Mouse (Mus musculus) liver, embryonic 13.5 days (tissue): ENCODE data around the gene Sox11. TPM values are rescaled to one million over a fixed set of nuclear protein-coding genes. Genes with fewer than 3 reads are reported as not detected.

ENCODE experiments used
- ATAC-seq: fragments of 200-750 bp; cut with Nextera tagmentation; 2 replicates; pipeline ENCODE4 v1.8.0; 2017; ENCODE audit warnings: low read depth, mild to moderate bottlenecking, moderate number of reproducible peaks, moderate library complexity
- DNase-seq: peaks from one replicate; pipeline ENCODE4 v3.0.0; 2022
- H3K27ac ChIP-seq: fragments of 300-500 bp; sonication (generic); 2 replicates; pipeline ENCODE4 v1.5.1; 2015; ENCODE audit warnings: moderate library complexity, mild to moderate bottlenecking, inconsistent platforms
- H3K27me3 ChIP-seq: fragments of 300-500 bp; sonication (generic); 2 replicates; pipeline ENCODE4 v1.6.1; 2015; ENCODE audit warnings: mild to moderate bottlenecking, inconsistent platforms
- H3K36me3 ChIP-seq: fragments of 300-500 bp; sonication (generic); 2 replicates; pipeline ENCODE4 v1.6.1; 2015; ENCODE audit warnings: mild to moderate bottlenecking, inconsistent platforms
- H3K4me1 ChIP-seq: fragments of 300-500 bp; sonication (generic); replicated peaks from 2 replicates; pipeline ENCODE4 v1.6.1; 2015; ENCODE audit warnings: inconsistent platforms
- H3K4me2 ChIP-seq: fragments of 300-500 bp; sonication (generic); 2 replicates; pipeline ENCODE4 v1.6.1; 2015; ENCODE audit warnings: inconsistent platforms, mild to moderate bottlenecking, moderate library complexity
- H3K4me3 ChIP-seq: fragments of 300-500 bp; sonication (generic); replicated peaks from 2 replicates; pipeline ENCODE4 v1.5.1; 2015; ENCODE audit warnings: mild to moderate bottlenecking, inconsistent platforms
- H3K9ac ChIP-seq: fragments of 300-500 bp; sonication (generic); 2 replicates; pipeline ENCODE4 v1.6.1; 2015; ENCODE audit warnings: mild to moderate bottlenecking, inconsistent platforms
- H3K9me3 ChIP-seq: fragments of 300-500 bp; sonication (generic); replicated peaks from 2 replicates; pipeline ENCODE4 v1.6.1; 2016; ENCODE audit warnings: inconsistent platforms
- WGBS: fragments of 180-500 bp; shearing (Covaris S2); methylation state at CpG from one replicate; pipeline ENCODE4 v1.1.7; 2015; ENCODE audit not compliant: insufficient replicate concordance; 5-methylcytosine and 5-hydroxymethylcytosine counted together
- polyA plus RNA-seq: library from polyadenylated mRNA; unstranded; fragments of >200 nt; fragmentation: Nextera tagmentation; extraction: Ambion mirVana; gene quantifications from 2 replicates; pipeline ENCODE4 v1.2.1, GENCODE M21; 2015

Sox11 gene
- polyA plus RNA-seq, 1 experiment from 2014 or later = 2.1 TPM

GRCm38 (mm10) chr12:27335356-27336055 lies 6.9 kb downstream of the Sox11 start:
- ATAC-seq = no peak
- H3K4me2 ChIP-seq = no peak overlapping the region
- no peak overlapping the region for H3K9ac ChIP-seq
- no peaks in the 10 kb centered on the region for H3K9me3 ChIP-seq
- H3K27me3 ChIP-seq = peaks cover 35% of the 10 kb centered on the region
- WGBS = 60% methylated on average over 11 of the region's 11 CpGs
- H3K27ac ChIP-seq = no peak overlapping the region
- H3K4me1 ChIP-seq = no peaks in the 10 kb centered on the region
- no peak for DNase-seq
- no peak overlapping the region for H3K4me3 ChIP-seq
- no peaks in the 10 kb centered on the region for H3K36me3 ChIP-seq

DNA sequence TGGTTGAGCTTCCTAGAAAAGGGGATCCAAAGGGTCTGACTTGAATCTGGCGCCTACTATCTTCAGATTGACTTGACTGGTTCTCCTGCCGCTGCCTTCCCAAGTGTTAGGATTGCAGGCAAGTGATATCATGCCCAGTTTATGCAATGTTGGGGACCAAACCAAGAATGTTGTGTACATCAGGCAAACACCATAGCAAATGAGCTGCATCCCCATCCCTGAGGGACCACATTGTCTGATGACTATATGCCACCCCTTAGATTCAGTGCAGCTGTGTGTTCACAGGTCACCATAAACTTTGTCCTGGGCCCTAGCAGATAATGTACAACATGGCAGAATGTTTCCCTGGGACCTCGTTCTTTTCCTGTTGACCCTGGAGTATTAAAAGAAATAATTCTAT lies 8.8 kb downstream of the Sox11 start:
- no peak overlapping the region for H3K27ac ChIP-seq
- H3K4me3 ChIP-seq = no peak overlapping the region
- no peak for DNase-seq
- WGBS = 48% methylated on average over 3 of the region's 3 CpGs
- H3K4me1 ChIP-seq = no peaks in the 10 kb centered on the region
- no peak overlapping the region for H3K4me2 ChIP-seq
- no peaks in the 10 kb centered on the region for H3K9me3 ChIP-seq
- peaks cover 18% of the 10 kb centered on the region for H3K27me3 ChIP-seq
- no peak overlapping the region for H3K9ac ChIP-seq
- H3K36me3 ChIP-seq = no peaks in the 10 kb centered on the region
- ATAC-seq = no peak

GRCm38 (mm10) chr12:27323423-27323822 lies 19.0 kb downstream of the Sox11 start:
- Histone ChIP-seq H3K4me2 (no peak overlapping the region), H3K4me1 (no peaks in the 10 kb centered on the region), H3K9ac (no peak overlapping the region), H3K27me3 (no peaks in the 10 kb centered on the region), H3K9me3 (no peaks in the 10 kb centered on the region), H3K36me3 (no peaks in the 10 kb centered on the region), H3K27ac (no peak overlapping the region), H3K4me3 (no peak overlapping the region)
- WGBS = 31% methylated on average over 1 of the region's 1 CpGs
- no peak for ATAC-seq
- no peak for DNase-seq

DNA sequence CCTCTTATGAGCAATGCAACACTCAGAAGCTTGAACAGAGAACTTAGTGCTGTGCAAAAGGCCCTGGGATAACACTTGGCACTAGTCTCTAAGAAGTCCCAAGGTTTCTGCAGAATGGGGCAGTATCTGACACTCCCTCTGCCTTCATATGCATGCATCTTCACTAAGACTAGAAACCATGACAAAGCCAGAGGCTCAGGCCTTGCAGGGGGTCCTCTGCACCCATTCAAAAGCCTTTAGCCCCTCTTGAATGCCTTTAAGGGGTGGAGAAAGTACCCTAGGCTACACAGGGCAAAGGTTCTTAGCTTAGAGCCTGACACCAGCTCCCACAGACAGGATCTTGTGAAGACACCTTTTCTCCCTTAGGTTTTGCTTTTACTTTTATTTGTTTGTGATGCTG lies 21.7 kb downstream of the Sox11 start:
- Histone ChIP-seq H3K9me3 (no peaks in the 10 kb centered on the region), H3K4me2 (no peak overlapping the region), H3K27me3 (no peaks in the 10 kb centered on the region), H3K4me3 (no peak overlapping the region), H3K27ac (no peak overlapping the region), H3K36me3 (no peaks in the 10 kb centered on the region), H3K4me1 (no peaks in the 10 kb centered on the region), H3K9ac (no peak overlapping the region)
- DNase-seq (no peak), ATAC-seq (no peak)

DNA sequence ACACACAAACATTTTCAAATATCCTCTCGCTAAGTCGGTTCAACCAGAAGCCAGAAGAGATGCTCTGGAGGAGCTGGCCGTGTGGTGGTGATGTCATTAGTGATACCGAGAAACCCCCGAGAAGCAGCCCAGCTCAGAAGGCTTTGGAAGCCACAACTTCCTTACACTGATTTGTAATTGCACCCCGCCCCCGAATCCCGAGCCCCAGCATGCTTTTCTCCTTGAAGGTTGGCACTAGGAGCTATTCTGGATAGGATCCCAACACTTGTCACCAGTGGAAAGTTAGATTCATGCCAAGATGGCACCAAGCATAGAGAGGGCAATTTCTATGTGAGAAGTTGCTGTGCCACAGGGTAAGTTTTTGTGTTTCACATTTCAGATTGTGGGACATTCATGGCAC lies 29.4 kb downstream of the Sox11 start:
- WGBS = 32% methylated on average over 8 of the region's 8 CpGs
- Histone ChIP-seq H3K27ac (no peak overlapping the region), H3K4me1 (no peaks in the 10 kb centered on the region), H3K4me2 (no peak overlapping the region), H3K4me3 (no peak overlapping the region), H3K9ac (no peak overlapping the region), H3K36me3 (no peaks in the 10 kb centered on the region), H3K27me3 (peaks cover 17% of the 10 kb centered on the region; the same call in 1 of the 2 replicates), H3K9me3 (no peaks in the 10 kb centered on the region)
- ATAC-seq (no peak), DNase-seq (no peak)

DNA sequence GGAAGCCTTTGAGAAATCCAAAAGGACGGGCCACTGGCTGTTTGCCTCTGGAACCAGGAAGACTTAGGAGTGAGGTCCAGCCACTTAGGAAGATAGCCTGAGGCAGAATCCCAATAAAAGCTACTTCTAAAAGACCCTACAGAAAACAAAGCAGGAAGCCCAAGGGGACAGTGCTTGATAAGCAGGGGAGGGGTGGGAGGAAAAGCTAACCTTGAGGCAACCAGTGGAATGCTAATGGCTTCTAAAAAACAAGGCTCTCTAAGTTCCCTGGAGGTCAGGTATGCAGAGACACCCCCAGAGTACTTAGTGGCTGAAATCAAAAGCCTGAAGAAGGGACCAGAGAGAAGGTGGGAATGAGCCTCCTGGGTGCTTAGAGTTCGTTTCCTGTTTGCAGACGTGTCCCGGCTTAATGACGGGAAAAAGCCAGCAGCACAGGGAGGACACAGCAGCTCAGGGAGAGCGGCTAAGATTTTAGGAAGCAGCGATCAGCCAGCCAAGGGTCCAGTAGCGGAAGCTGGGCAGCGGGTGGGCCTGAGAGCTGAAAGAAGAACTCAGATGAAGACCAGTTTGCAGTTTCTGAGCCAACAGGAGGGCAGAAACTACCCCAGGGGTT lies 30.4 kb downstream of the Sox11 start:
- DNase-seq = no peak
- H3K4me3 ChIP-seq = no peak overlapping the region

DNA sequence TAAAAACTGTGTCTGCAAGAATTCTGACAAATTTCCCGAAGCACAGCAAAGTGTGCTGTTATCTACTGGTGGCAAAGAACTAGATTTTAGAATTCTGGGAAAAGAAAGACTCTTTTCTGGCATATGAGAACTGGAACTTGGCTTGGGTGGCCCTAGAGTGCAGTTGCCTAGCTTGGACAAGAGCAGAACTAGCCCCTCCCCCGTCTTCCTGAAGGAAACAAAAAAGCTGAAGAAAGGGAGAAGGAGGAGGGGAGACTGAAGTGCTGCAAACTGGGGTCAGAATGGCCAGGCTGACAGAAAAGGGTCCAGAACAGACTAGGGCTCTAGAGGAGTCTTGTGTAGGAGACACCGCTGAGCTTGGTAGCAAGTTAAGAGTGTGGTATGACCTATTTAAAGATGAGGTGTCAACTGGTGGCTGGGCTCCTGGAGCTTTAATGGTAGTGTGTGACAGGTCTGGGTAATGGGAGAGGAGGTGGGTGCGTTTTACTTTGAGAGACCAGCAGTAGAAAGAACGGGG lies 31.0 kb downstream of the Sox11 start:
- H3K27ac ChIP-seq = no peak overlapping the region
- ATAC-seq (no peak), DNase-seq (no peak)
- H3K4me1 ChIP-seq = no peaks in the 10 kb centered on the region
- H3K36me3 ChIP-seq = no peaks in the 10 kb centered on the region
- 11% methylated on average over 5 of the region's 5 CpGs for WGBS
- no peaks in the 10 kb centered on the region for H3K9me3 ChIP-seq
- H3K4me2 ChIP-seq = no peak overlapping the region
- H3K9ac ChIP-seq = no peak overlapping the region
- peaks cover 17% of the 10 kb centered on the region; the same call in 1 of the 2 replicates for H3K27me3 ChIP-seq
- H3K4me3 ChIP-seq = no peak overlapping the region

More for the DNA sequence above, 30.4 kb downstream of the Sox11 start:
- no peak overlapping the region for H3K9ac ChIP-seq
- no peaks in the 10 kb centered on the region for H3K4me1 ChIP-seq
- no peaks in the 10 kb centered on the region for H3K9me3 ChIP-seq
- H3K4me2 ChIP-seq = no peak overlapping the region
- no peaks in the 10 kb centered on the region for H3K36me3 ChIP-seq
- ATAC-seq = no peak
- peaks cover 17% of the 10 kb centered on the region; the same call in 1 of the 2 replicates for H3K27me3 ChIP-seq
- WGBS = 7% methylated on average over 9 of the region's 9 CpGs
- H3K27ac ChIP-seq = no peak overlapping the region

- no peak overlapping the region for H3K9ac ChIP-seq
- no peaks in the 10 kb centered on the region for H3K4me1 ChIP-seq
- peaks cover 17% of the 10 kb centered on the region; the same call in 1 of the 2 replicates for H3K27me3 ChIP-seq
- H3K36me3 ChIP-seq = no peaks in the 10 kb centered on the region
- ATAC-seq (no peak), DNase-seq (no peak)
- H3K4me2 ChIP-seq = no peak overlapping the region
- H3K4me3 ChIP-seq = no peak overlapping the region
- H3K9me3 ChIP-seq = no peaks in the 10 kb centered on the region
- WGBS = 52% methylated on average over 13 of the region's 13 CpGs
- no peak overlapping the region for H3K27ac ChIP-seq
These were observed 31.7 kb downstream of the Sox11 start for GRCm38 (mm10) chr12:27310703-27311102.

- H3K36me3 ChIP-seq = no peaks in the 10 kb centered on the region
- H3K4me2 ChIP-seq = no peak overlapping the region
- WGBS = 48% methylated on average over 6 of the region's 6 CpGs
- no peak overlapping the region for H3K4me3 ChIP-seq
- no peak overlapping the region for H3K9ac ChIP-seq
- H3K27me3 ChIP-seq = peaks cover 17% of the 10 kb centered on the region; the same call in 1 of the 2 replicates
- H3K9me3 ChIP-seq = no peaks in the 10 kb centered on the region
- no peak overlapping the region for H3K27ac ChIP-seq
- DNase-seq = no peak
- no peak for ATAC-seq
- no peaks in the 10 kb centered on the region for H3K4me1 ChIP-seq
These were observed 32.4 kb downstream of the Sox11 start for GRCm38 (mm10) chr12:27309969-27310368.

- Histone ChIP-seq H3K36me3 (no peaks in the 10 kb centered on the region), H3K4me3 (no peak overlapping the region), H3K4me1 (no peaks in the 10 kb centered on the region), H3K27me3 (no peaks in the 10 kb centered on the region), H3K9me3 (no peaks in the 10 kb centered on the region), H3K27ac (no peak overlapping the region), H3K9ac (no peak overlapping the region), H3K4me2 (no peak overlapping the region)
- DNase-seq (no peak), ATAC-seq (no peak)
- WGBS = 24% methylated on average over 2 of the region's 2 CpGs
These were observed 37.5 kb downstream of the Sox11 start for GRCm38 (mm10) chr12:27304713-27305437.

DNA sequence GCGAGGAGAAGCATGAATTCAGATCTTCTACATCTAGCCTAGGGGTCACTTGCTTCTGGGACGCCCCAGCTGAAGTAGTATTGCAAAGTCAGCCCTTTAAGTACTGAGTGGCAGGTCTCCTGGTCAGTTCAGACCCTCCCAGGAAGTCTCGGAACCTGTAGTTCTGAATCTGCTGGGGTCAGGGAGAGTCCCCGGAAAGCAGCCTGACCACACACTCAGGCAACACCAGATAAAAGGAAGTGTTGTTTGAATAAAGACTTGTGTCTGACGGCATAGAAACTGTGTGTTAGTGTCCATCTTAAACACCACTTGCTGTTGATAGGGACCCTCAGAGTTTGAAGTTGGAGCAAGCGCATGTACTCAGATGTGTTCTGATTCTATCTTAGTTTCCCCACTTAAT lies 39.2 kb downstream of the Sox11 start:
- no peak overlapping the region for H3K4me2 ChIP-seq
- WGBS = 26% methylated on average over 6 of the region's 6 CpGs
- no peaks in the 10 kb centered on the region for H3K9me3 ChIP-seq
- no peak for DNase-seq
- H3K4me3 ChIP-seq = no peak overlapping the region
- H3K4me1 ChIP-seq = no peaks in the 10 kb centered on the region
- no peaks in the 10 kb centered on the region for H3K36me3 ChIP-seq
- no peak overlapping the region for H3K9ac ChIP-seq
- H3K27ac ChIP-seq = no peak overlapping the region
- H3K27me3 ChIP-seq = no peaks in the 10 kb centered on the region
- no peak for ATAC-seq
